In genomic region chr4:85585426-85585825, GRCm38 (mm10) we compare ENCODE assay signal across 29 mouse cellular contexts.
"Had no signal": no experiment of that assay in that cellular context is flagged by ENCODE, and none has a peak within 500 bp of the region (broad histone marks: within the 10 kb centered on the region; RNA-seq: fewer than 3 reads in every experiment).

No protein-coding gene starts in this region.

- H3K9ac ChIP-seq: heart, embryonic 12.5 days; hindbrain, embryonic 12.5 days; hindbrain, embryonic 14.5 days; intestine, embryonic 15.5 days; limb, embryonic 12.5 days; liver, embryonic 13.5 days; liver, embryonic 15.5 days; liver, postnatal 0 days had no signal

- H3K27me3 ChIP-seq: heart, embryonic 12.5 days; hindbrain, embryonic 12.5 days; intestine, embryonic 15.5 days; limb, embryonic 12.5 days; liver, embryonic 13.5 days; liver, embryonic 15.5 days had no signal

- ATAC-seq: hindbrain, embryonic 16.5 days; inflammation-experienced regulatory T-cells, adult 6 months; intestine, embryonic 15.5 days; intestine, postnatal 0 days; liver, postnatal 0 days had no signal

- DNase-seq: gastrocnemius, adult 2 months; gastrocnemius, postnatal 10 days; gastrocnemius, postnatal 25 days; heart, adult 18-20 months; heart, postnatal 10 days; heart, postnatal 4 days; kidney, adult 18-20 months; kidney, adult 8-10 months; kidney, postnatal 10 days; kidney, postnatal 25 days; kidney, postnatal 4 days; liver; liver, embryonic 13.5 days; liver, postnatal 0 days had no signal

- H3K4me2 ChIP-seq: heart, embryonic 12.5 days; hindbrain, embryonic 12.5 days; hindbrain, embryonic 14.5 days; intestine, embryonic 15.5 days; limb, embryonic 12.5 days; liver, embryonic 11.5 days; liver, embryonic 13.5 days; liver, embryonic 15.5 days had no signal

- H3K9me3 ChIP-seq: heart, embryonic 10.5 days; heart, embryonic 12.5 days; hindbrain, embryonic 10.5 days; hindbrain, embryonic 12.5 days; intestine, embryonic 15.5 days; limb, embryonic 10.5 days; limb, embryonic 12.5 days; liver, embryonic 13.5 days; liver, embryonic 15.5 days had no signal

- H3K36me3 ChIP-seq: heart, embryonic 10.5 days; heart, embryonic 12.5 days; hindbrain, embryonic 10.5 days; hindbrain, embryonic 12.5 days; intestine, embryonic 15.5 days; limb, embryonic 10.5 days; limb, embryonic 12.5 days; liver, embryonic 13.5 days; liver, embryonic 15.5 days had no signal

- H3K27ac ChIP-seq: gastrocnemius, adult 2 months; heart, embryonic 10.5 days; hindbrain, embryonic 10.5 days; hindbrain, embryonic 12.5 days; hindbrain, embryonic 14.5 days; intestine, embryonic 15.5 days; layer of hippocampus, adult 2 months; left cerebral cortex, adult 2 months; limb, embryonic 10.5 days; limb, embryonic 12.5 days; liver, embryonic 13.5 days; liver, embryonic 15.5 days had no signal

- H3K4me1 ChIP-seq: heart, embryonic 10.5 days; heart, embryonic 12.5 days; hindbrain, embryonic 10.5 days; hindbrain, embryonic 12.5 days; intestine, embryonic 15.5 days; limb, embryonic 10.5 days; liver, embryonic 13.5 days; liver, embryonic 15.5 days had no signal

- H3K4me3 ChIP-seq: gastrocnemius, adult 2 months; heart, embryonic 10.5 days; heart, embryonic 12.5 days; hindbrain, embryonic 10.5 days; hindbrain, embryonic 12.5 days; intestine, embryonic 15.5 days; layer of hippocampus, adult 2 months; left cerebral cortex, adult 2 months; limb, embryonic 10.5 days; limb, embryonic 12.5 days; liver, embryonic 13.5 days; liver, embryonic 15.5 days had no signal
